Mouse (Mus musculus) liver, adult 2 months (tissue): ENCODE results near the gene Ttc21b.

Experiments
- CTCF ChIP-seq: fragments of 200-500 bp; IDR thresholded peaks from 2 replicates; pipeline ENCODE4 v1.5.1; 2011; ENCODE audit warnings: low read depth, low read length, control low read depth
- POLR2A ChIP-seq: fragments of 200-500 bp; IDR thresholded peaks from 2 replicates; pipeline ENCODE4 v1.6.1; 2011; ENCODE audit warnings: low read length, control low read depth; ENCODE audit not compliant: insufficient read depth; ENCODE audit errors: extremely low read depth

- TF ChIP-seq POLR2A, result no peak
- no peak for TF ChIP-seq CTCF
Observed at GRCm38 (mm10) chr2:66171643-66172042, 84.8 kb downstream of the Ttc21b start.
